Mouse (Mus musculus) neutrophil, adult 5-6 weeks (primary cell): ENCODE measurements around the gene Zfand3. TPM values are rescaled to one million over a fixed set of nuclear protein-coding genes. Genes with fewer than 3 reads are reported as not detected.

Experiments used
- ATAC-seq: fragments of 151-379, 151-347 bp; 2 replicates; pipeline ENCODE4 v1.8.0; 2017; ENCODE audit warnings: mild to moderate bottlenecking, moderate TSS enrichment; ENCODE audit not compliant: insufficient number of reproducible peaks, poor library complexity, low FRiP score, severe bottlenecking; ENCODE audit errors: extremely low read depth
- total RNA-seq: library from RNA; stranded (forward); fragments of 200-1000 nt; gene quantifications from 2 replicates; pipeline ENCODE4 v1.2.3, GENCODE M21; 2017

The Zfand3 gene
- total RNA-seq, 1 experiment from 2014 or later: 83.2 TPM

DNA sequence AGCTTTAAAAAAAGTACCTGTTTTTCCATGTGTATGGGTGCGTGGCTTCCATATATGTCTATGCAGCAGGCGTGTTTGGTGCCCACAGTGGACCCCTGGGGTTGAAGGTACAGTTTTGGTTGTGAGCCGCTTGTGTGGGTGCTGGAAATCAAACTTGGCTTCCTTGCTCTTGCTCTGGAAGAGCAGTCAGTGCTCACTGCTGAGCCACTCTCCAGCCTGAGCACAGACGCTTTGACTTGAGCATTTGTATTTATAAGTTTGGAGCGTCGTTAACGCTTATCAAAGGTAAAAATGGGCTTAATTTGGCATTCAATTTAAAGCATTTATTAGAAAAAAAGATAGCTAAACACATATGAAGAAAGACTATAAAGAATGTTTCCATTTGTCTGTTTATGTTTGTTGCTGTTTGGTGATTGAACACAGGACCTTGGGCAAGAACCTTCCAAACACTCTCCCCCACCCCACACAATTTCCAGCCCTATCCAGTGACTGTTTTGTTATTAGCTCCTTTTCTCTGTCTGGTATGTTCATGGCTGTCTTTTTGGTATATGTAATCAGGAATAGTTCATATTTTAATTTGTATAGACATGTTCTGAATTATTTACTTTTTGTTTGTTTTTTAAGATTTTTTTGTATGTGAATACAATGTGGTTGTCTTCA, 38.8 kb downstream of the Zfand3 start:
- ATAC-seq: no peak

DNA sequence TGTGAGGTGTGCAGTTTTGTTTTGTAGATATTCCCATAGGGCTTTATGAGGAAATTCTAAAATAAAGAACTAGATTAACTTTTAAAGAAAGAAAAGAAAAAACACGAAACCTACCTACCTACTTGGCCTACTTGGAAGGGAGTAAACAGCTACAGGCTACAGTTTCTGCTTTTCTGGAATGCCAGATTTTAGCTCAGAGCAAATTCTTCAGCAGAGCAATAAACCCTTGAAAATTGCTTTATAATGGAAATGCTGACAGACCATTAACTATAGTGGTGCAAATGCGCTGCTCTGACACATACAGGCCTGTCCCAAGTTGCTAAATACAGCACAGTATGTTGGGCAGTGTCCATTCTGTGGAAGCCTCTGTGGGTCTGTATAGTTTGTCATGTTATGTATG, 40.6 kb downstream of the Zfand3 start:
- no peak for ATAC-seq

DNA sequence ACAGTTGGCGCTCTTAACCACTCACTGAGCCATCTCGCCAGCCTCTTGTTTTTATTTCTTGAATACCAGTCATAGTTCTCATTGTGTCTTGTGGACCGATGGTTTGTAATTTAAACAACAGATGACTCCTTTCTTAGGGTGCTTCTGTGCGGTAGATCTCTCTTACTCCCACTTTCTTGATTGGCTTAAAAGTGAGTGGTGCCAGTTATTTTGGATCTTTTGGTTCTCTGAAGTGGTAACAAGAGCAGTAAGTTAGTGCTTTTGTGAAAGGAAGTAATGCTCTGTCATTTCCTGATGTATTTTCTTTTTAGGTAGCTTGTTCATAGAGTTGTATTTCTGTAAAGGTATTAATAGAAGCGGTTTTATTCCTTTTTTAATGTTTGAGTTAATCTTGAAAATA, 42.1 kb downstream of the Zfand3 start:
- no peak for ATAC-seq

DNA sequence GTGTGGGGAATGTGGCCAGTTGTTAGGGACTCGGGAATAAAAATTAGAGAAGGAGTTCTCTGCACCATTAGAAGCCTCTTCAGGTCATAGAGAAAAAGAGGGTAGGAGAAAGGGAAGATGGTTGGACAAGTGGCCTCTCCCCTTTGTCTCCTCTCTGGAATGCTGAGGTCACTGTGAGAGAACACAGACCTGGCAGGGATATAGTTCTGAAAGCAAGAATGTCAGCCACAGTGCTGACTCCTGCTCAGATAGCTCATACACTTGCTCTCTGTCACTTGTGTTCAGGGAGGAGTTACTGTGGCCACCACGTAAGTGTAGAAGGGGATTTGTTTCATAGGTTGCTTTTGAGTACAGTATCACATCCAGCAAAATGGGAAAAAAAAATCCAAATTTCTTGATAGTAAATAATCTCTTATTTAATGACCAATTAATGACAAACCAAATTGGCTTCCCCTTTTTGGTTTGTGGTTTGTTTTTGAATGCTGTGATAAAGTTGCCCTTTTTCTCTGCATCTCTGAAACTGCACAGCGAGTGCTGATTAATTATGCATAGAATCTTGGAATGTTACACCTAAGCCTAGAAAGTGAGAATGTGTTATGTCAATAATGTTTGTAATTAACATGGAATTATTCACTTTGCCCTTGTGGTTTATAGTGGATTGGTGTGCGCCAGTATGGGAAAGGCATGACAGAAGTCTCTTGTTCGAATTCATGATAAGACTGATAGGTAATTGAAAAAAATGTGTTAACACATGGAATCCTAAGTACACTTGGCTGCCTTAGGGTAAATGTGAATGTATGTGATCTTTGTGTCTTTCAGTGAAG, 47.2 kb downstream of the Zfand3 start:
- no peak for ATAC-seq

DNA sequence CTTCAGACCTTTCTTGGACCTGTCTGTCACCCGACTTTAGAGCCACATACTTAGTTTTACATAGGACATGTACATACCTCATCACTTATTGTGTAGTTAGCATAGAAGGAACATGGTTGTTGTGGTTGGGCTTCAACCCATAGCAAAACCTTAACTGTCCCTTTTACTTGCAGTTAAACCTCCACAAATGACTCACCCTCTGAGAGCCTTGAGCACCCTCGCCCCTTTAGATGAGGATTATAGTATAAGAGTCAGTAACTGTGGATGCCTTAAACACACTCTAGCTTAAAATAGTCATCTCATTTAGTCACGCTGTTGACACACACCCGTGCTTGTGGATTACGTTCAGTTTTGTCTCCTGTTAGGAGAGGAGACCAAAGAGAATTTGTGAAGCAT, 47.8 kb downstream of the Zfand3 start:
- no peak for ATAC-seq

DNA sequence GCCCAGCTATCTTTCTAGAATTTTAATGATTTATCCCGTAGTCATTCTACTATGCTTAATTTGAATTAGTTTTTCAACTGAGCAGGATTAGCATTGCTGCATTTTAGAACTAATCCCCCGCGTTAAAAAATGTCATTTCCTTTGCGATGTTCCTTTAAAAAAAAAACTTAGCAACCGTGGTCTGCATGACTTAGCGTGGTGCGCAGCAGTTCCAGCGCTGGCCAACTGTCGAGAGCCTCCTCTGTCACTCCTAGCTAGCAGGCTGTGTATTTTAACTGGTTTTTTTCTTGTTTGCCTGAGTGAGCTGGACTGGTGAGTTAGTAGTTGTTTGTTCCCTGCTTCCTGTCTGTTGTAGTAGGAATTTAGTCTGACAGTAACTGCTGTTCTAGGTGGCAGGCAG, 48.9 kb downstream of the Zfand3 start:
- no peak for ATAC-seq

DNA sequence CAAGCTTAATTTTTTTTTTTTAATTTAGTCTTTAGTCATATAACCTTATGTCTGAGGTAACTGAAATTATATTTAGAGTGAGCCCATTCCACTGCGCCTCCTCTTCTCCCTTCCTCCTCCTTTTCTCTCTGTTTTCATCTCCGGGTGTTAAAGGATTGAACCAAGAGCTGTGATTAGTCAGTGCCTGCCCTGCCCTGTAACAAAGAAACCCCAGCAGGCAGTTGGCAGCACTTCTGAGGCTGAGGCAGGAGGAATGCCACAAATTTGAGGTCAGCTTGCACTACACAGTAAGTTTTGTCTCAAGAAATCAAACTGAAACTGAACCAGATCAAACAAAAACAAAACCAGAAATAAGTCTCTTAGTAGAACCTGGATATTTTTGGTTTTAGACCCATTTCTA, 49.3 kb downstream of the Zfand3 start:
- ATAC-seq: no peak

DNA sequence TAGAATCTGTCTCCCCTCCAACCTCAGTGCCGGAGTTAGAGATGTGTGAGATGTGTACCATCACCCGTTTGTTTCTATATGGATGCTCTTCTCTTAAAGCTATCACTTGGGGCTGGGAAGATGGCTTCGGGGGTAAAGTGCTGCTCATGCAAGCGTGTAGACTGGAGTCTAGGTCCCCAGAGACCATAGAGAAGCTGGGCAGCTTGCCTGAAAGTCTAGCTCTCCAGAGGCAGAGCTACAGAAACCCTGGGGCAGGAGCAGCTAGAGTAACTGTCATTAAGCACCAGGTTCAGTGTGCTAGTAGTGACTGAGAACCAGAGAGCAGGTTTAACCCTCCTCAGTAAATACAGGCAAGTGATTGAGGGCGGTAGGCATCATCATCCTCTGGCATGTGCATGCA, 51.7 kb downstream of the Zfand3 start:
- ATAC-seq: no peak

DNA sequence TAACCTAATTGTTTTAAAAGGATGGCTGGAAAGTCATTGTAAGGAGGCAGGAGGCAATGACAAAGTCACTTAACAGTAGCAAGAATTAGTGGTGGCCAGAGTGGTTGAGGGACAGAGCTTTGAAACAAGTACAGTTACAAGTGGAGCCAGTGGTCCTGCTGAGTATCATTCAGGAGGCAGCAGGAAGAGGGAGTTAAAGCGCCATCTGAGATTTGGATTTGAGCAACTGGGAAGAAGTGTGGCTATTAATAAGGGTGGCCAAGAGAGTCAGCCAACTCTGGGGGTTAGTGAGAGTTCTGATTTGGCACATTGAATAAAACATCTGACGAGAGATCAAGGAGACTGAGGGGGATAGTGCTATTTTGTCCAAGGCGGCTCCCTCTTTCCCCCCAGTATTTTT, 54.1 kb downstream of the Zfand3 start:
- no peak for ATAC-seq

DNA sequence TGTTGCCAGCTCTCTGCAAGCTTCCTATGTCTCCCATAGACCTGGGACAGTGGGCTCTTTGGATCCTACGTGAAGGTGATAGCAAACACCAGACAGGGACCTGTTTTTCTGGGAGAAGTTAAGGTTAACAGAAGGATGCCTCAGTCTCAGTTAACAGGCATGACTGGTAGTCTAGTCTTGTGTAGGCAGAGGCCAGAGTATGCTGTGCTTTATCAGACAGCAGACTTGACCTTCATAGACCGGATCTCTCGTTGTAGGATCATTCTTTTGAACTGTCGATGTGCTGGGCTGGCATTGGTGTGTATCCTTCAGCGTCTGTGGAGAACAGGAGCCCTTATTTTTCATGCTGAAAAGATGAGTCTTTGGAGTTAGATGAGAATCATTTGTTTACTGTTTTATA, 54.5 kb downstream of the Zfand3 start:
- ATAC-seq: no peak

DNA sequence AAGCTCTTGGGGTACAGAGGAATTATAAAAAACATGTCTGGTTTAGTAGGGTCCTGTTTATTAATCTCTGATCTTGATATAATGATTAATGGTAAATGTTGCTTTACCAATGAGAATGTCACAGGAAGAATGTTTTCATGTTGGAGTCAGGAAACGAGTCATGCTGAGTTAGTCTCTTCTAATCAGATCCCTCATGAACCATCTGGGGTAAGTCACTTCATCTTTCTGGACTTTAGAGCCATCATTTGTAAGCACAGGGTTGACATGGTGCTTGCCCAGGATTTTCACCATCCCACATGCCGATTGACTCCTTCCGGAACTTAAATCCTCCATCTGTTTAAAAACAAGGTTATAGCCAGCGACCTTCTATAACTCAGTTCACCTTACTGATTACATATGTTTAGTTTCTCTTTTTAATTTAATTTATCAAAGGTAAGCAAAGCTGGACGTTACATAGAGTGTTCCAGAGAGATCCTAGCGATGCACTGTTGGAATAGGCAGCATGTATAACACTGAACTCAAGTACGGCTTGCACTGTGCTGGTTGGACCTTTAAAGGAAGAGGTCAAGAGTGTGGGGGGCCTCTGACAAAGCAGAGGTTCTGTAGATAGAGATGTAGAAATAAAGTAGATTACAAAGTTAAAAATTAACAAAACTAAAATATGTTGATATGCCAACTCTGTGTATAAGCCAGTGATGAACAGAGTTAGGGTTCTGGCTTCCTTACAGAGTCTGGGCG, 56.7 kb downstream of the Zfand3 start:
- ATAC-seq: no peak

DNA sequence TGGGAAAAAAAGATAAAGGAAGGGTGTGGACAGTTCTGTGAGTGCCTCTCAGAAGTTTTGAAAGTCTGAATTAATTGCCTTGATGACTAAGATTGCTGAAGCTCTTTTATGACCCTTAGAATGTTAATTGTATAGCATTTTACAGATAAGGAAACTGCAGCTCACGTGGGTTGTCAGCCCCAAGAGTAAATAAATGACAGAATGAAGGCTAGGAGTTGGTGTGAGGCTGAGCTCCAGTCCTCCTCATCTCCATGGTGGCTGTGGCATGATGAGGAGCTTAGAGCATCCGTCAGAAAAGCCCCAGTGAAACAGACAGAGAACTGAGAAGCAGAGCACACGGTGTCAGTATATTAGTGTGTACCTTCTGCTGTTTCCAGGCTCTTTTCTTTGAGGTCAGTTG, 59.3 kb downstream of the Zfand3 start:
- no peak for ATAC-seq

DNA sequence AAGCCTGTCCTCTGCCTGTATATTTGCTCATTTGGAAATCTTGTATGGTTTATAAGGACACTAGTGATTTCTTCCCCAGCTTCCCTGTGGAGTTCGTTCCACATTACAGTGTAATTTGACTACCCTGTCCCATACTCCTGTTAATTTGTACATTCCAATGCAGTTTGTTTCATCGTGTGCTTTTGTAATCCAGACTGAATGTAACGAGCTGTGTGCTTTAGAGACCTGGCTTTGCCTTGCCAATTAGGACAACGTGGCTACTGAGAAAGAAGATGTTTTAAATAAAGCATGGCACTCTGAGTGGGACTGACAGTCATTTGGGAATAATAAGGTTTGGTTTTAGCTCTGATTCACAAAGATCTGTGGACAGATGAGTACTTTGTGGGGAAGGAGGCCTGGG, 60.2 kb downstream of the Zfand3 start:
- ATAC-seq: no peak

DNA sequence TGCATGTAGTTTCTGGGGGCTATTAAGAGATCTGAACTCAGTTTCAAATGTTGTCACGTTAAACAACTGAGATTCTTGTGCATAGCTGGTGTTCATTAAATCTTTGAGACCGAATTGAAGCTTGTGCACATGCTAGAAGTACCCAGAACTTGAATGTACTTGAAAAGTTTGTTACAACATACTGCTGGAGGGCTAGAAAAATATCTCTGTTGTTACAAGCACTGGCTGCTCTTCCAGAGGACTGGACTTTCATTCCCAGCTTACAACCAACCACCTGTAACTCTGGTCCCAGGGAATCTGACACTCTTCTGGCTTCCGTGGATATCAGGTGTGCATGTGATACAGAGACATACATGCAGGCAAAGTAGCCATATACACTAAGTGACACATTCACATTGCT, 65.2 kb downstream of the Zfand3 start:
- no peak for ATAC-seq

DNA sequence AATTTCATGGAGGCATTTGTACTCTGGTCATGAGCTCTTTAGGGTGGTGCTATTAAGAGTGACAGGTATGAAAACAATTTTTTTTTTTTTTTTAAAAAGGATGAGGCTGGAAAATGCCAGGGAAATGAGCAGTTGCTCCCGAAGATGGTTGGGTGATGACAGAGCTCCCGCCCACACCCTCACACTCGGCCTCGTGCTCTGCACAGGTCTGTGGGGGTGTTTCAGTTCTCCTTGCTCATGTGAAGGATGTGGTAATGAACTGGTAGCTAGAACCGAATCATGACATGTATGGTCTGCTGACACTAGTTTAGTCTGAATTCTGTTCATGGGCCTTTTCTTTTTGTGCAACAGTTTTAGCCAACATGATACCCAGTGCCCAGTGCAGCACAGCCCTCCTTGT, 66.1 kb downstream of the Zfand3 start:
- ATAC-seq: no peak

DNA sequence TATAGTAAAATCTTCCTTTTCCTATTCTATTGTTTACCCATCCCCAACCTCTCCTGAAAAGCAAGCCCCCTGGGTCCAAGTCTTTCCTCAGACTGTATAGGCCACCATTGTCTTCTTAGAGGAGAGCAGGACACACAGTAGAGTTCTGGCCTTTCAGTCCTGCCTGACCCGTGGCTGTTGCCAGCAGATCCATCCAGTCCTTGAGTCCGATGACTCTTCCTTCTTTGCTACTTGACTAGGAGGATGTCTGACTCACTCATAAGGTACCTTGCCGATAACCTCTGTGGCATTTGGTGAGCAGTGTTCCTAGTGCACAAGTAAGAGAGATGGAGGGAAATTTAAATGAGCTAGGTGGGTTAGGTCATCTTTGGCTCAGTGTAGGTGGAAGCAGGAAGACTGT, 68.1 kb downstream of the Zfand3 start:
- no peak for ATAC-seq

DNA sequence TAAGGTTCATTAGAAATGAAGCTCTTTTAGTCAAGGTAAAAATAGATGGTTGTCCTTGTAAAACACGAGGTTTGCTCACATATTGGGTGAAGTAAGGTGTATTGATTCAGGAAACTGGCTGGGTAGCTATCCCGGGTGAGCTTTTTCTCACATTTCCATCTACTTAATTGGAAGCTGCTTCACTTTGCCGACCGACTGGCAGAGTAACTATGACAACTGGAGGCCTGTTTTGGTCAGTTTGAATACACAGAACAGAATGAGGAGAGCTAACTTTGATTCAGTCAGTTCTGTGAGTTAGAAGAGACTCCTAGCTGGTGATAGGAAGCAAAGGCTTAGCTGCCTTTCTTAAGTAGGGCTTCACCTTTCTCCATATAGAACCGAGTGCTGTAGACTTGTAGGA, 71.4 kb downstream of the Zfand3 start:
- no peak for ATAC-seq

DNA sequence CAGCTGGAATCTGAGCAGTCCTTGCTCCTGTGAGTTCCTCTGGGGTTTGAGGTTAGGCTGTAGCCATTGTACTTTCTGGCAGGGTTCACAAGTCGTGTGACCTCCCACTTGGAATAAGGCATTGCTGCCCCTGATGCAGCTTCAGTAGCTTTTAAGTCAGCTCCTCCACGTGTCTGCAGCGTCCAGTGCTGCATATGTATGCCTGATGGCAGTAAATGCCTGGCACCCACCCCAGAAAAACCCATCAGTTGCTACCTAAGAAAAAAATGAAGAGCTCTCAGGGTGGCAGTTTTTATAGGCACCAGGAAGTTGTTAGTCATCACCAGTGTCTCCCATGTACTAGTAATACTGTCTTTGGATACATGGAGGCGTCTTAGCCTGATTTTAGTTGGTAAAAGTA, 79.5 kb downstream of the Zfand3 start:
- no peak for ATAC-seq

DNA sequence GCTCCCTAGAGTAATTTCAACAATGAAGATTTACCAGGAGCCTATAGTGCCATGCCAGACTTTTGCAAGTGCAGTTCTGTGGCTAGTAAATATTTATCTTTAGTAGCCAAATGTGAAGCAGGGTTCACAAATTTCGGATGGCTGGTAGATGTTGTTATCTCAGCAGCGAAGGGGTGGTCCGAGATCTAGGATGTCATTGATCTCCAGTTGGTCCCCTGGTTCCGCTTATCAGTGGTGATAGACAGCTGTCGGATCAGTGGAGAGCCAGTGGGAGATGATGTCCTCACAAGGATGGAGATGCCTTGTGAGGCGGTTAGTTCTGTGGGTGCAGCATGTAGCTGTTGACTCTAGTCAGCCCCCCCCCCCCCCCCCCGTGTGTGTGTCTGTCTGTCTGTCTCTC, 82.2 kb downstream of the Zfand3 start:
- ATAC-seq: no peak

DNA sequence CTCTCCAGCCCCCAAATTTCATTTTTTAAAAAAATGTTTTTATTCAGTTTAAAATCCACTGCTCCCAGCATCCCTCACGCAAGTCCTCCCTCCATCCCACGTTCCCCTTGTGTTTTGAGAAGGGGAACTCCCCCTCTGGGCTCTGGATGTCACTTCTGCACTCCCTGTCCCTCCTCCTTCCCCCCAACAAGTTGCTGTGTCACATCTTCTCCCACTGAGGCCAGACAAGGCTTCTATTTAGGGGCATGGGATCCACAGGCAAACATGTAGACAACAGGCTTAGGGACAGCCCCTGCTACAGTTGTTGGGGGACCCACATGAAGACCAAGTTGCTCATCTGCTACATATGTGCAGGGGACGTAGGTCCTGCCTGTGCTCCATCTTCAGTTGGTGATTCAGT, 83.9 kb downstream of the Zfand3 start:
- no peak for ATAC-seq
